Mouse (Mus musculus) CH12F3 (cell line): ENCODE data around the gene Itga10.

ENCODE experiments used
- in situ Hi-C: fragments of 300-500 bp; cut with MboI; formaldehyde crosslinking; loops from 2 replicates; pipeline ENCODE4 v1.14.3; 2020; ENCODE audit warnings: low sequenced_read_pairs

The Itga10 gene

GRCm38 (mm10) chr3:96708684-96709064 lies 63.3 kb downstream of the Itga10 start:
- in situ Hi-C loops = no loop called here
